Mouse (Mus musculus) left cerebral cortex, adult 11 months (tissue): ENCODE results near the gene Acbd7.

Source experiments
- DNase-seq: peaks from one replicate; pipeline ENCODE4 v3.0.0; 2022; ENCODE audit warnings: low spot score

Gene Acbd7

DNA sequence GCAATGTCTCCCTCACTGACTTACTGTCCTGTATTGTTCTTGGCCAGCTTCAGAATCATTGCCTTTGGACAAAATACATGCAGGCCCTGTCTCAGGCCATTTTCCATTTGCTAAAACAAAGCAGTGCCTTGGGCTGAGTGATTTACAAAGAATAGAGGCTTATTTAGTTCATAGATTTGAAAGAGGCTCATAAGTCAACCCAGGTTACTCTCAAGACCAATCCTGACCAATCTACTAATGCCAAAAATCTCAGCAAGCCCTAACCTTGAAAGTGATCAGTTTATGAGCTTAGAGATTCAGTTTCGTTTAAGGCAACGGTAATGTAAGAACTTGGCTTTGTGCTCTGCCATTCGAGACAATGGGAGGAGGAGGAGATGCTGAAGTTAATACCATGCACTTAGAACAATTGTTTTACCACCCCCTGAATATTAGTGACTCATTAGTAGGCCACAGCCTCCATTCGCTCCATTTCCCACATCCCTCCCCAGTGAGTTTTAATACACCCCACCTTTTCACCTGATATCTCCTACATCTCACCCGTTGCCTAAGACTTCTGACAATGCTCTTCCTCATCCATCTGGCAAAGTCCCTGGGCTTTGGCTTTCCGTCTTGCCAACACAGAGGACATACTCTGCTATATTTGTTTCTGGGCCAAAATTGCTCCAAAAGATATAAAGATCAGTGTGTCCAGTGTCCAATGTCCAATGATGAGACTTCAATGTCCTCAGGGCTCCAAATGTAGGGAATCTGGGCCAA, 51.3 kb downstream of the Acbd7 start:
- DNase-seq = no peak
